Mouse (Mus musculus) olfactory bulb, adult 2 months (tissue): Measurements from ENCODE around the gene Gucd1.

ENCODE experiments used
- CTCF ChIP-seq: fragments of 200-500 bp; IDR thresholded peaks from 2 replicates; pipeline ENCODE4 v1.5.1; 2012; ENCODE audit warnings: low read depth, mild to moderate bottlenecking, low read length, moderate library complexity; ENCODE audit not compliant: insufficient read depth
- POLR2A ChIP-seq: fragments of 200-500 bp; IDR thresholded peaks from 2 replicates; pipeline ENCODE4 v1.6.1; 2012; ENCODE audit warnings: mild to moderate bottlenecking, low read depth, low read length, moderate library complexity; ENCODE audit not compliant: insufficient read depth

GRCm38 (mm10) chr10:75320321-75320720, 197.5 kb downstream of the Gucd1 start:
- TF ChIP-seq POLR2A (no peak), CTCF (no peak)
